22 mouse cellular contexts compared by ENCODE assay signal in the genomic region with DNA sequence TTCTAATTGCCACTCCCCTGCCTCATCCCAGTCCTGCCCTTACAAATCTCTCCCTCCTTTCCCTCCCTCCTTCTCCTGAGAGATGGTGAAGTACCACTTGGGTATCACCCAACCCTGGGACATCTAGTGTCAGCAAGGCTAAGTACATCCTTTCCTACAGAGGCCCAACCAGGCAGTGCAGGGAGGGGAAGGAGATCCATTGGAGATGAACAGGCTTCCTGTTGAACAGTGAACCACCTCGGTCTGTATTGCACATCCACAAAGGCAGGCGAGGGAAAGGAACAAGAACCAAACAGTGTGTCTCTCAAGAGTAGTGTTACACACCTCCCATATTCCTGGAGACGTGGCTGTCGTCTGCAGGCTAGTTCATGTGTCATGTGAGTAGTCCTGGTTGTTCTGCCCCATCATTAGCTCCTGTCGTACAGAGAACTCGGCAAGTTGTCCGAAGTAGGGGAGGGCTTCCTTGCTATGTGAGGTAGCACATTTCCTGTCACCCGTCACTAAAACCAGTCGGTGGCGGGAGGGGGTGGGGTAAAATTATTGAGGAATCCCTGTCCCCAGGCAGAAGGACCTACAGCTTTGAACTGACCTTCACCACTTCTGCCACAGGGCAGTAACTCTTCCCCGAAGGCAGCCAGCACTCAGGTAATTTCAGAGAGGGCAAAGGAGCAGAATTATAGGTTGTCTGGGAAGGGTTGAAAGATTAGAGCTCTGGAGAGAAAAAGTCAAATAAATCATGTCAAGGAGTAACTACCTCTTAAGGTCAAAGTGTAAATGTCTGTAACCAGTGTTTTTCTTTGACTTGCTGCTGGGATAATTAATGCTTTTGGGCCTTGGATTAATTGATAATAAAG.
DNase-seq lines count a peak whose midpoint lies in the region; ATAC-seq lines count a peak whose summit lies in the region.
"Had no signal": no experiment of that assay in that cellular context is flagged by ENCODE, and none has a peak within 500 bp of the region (broad histone marks: within the 10 kb centered on the region; RNA-seq: fewer than 3 reads in every experiment).

No protein-coding gene starts in this region.

- no peak overlapping the region for H3K27ac ChIP-seq in kidney, embryonic 16.5 days (ENCODE audit: low read length)
- no peak overlapping the region for H3K27ac ChIP-seq in intestine, embryonic 15.5 days
- H3K27ac ChIP-seq: forebrain, embryonic 13.5 days; heart, embryonic 13.5 days; hindbrain, postnatal 0 days; limb, embryonic 15.5 days; stomach, embryonic 15.5 days had no signal

- no peaks in the 10 kb centered on the region for H3K36me3 ChIP-seq in kidney, embryonic 16.5 days (ENCODE audit: insufficient read depth, low read length)
- no peaks in the 10 kb centered on the region for H3K36me3 ChIP-seq in intestine, embryonic 15.5 days
- H3K36me3 ChIP-seq: G1E; heart, embryonic 13.5 days; limb, embryonic 15.5 days; stomach, embryonic 15.5 days had no signal

- peaks cover 5% of the 10 kb centered on the region for H3K4me1 ChIP-seq in kidney, embryonic 16.5 days (ENCODE audit: insufficient read depth, low read length)
- no peaks in the 10 kb centered on the region for H3K4me1 ChIP-seq in intestine, embryonic 15.5 days (replicated peaks)
- H3K4me1 ChIP-seq: forebrain, embryonic 13.5 days; stomach, embryonic 15.5 days had no signal

- H3K4me2 ChIP-seq in kidney, embryonic 16.5 days (replicated peaks; ENCODE audit: low read depth, low read length), result no peak overlapping the region
- H3K4me2 ChIP-seq in intestine, embryonic 15.5 days (replicated peaks), result peak overlapping the region; percentile 24; the same call in 1 of the 2 replicates
- H3K4me2 ChIP-seq: forebrain, embryonic 13.5 days; heart, embryonic 13.5 days; limb, embryonic 15.5 days; midbrain, embryonic 11.5 days; stomach, embryonic 15.5 days had no signal

- H3K9me3 ChIP-seq in kidney, embryonic 16.5 days (ENCODE audit: low read length), result no peaks in the 10 kb centered on the region
- H3K9me3 ChIP-seq in intestine, embryonic 15.5 days, result no peaks in the 10 kb centered on the region
- H3K9me3 ChIP-seq: forebrain, embryonic 13.5 days; heart, embryonic 13.5 days; limb, embryonic 15.5 days; stomach, embryonic 15.5 days had no signal

- WGBS in kidney, embryonic 16.5 days, result 9% methylated on average over 11 of the region's 11 CpGs
- WGBS in intestine, embryonic 15.5 days, result 22% methylated on average over 11 of the region's 11 CpGs

- DNase-seq in adrenal gland, adult (ENCODE audit: inconsistent age in 2 of 2, low spot score in 1 of 2), result peak; percentile 16 to 52
- no peak for DNase-seq in adrenal gland, postnatal 4 days (ENCODE audit: low spot score in 2 of 2)
- DNase-seq in kidney, adult 9 months, result no peak
- peak; percentile 14 for DNase-seq in yolk sac, embryonic 10.5 days (ENCODE audit: low spot score)
- DNase-seq in thymus, postnatal 4 days, result no peak
- no peak for DNase-seq in right cerebral cortex, postnatal 14 days
- DNase-seq: cerebellum, adult 18-20 months; heart, postnatal 36 days; kidney, postnatal 36 days; lung, adult 18-20 months; lung, postnatal 36 days; thymus, adult 2 months had no signal

- H3K9ac ChIP-seq in kidney, embryonic 16.5 days (replicated peaks; ENCODE audit: low read length), result no peak overlapping the region
- H3K9ac ChIP-seq in intestine, embryonic 15.5 days, result no peak overlapping the region
- H3K9ac ChIP-seq: forebrain, embryonic 13.5 days; heart, embryonic 13.5 days; limb, embryonic 15.5 days; stomach, embryonic 15.5 days had no signal

- ATAC-seq in kidney, embryonic 16.5 days (ENCODE audit: low FRiP score, low TSS enrichment), result peak; percentile 71
- ATAC-seq in intestine, embryonic 15.5 days, result peak; percentile 78
- ATAC-seq: CD4-positive, CD25-positive, alpha-beta regulatory T cell, adult 4 months; forebrain, embryonic 13.5 days; hindbrain, postnatal 0 days had no signal

- H3K27me3 ChIP-seq in kidney, embryonic 16.5 days (ENCODE audit: insufficient read depth, low read length), result peaks cover 7% of the 10 kb centered on the region; the same call in 1 of the 2 replicates
- no peaks in the 10 kb centered on the region for H3K27me3 ChIP-seq in intestine, embryonic 15.5 days (replicated peaks)
- H3K27me3 ChIP-seq: forebrain, embryonic 13.5 days; heart, embryonic 13.5 days; limb, embryonic 15.5 days; stomach, embryonic 15.5 days had no signal

- H3K4me3 ChIP-seq in kidney, embryonic 16.5 days (ENCODE audit: low read length), result no peak overlapping the region
- H3K4me3 ChIP-seq in intestine, embryonic 15.5 days (replicated peaks), result no peak overlapping the region
- H3K4me3 ChIP-seq: forebrain, embryonic 13.5 days; heart, embryonic 13.5 days; limb, embryonic 15.5 days; stomach, embryonic 15.5 days had no signal

Comparison
In these comparisons a context has a peak if more than half of its experiments do, and no peak if none do; other contexts are left out.
1. DNase-seq: peak in adrenal gland, adult (2 of 2) and yolk sac, embryonic 10.5 days (single experiment); none in adrenal gland, postnatal 4 days (0 of 2), kidney, adult 9 months (single experiment), thymus, postnatal 4 days (single experiment) and right cerebral cortex, postnatal 14 days (single experiment).